Mouse (Mus musculus) heart, postnatal 10 days (tissue): ENCODE data around the gene BC034090. TPM values are rescaled to one million over a fixed set of nuclear protein-coding genes. Genes with fewer than 3 reads are reported as not detected.

ENCODE experiments used
- DNase-seq, 2 experiments: peaks; one replicate each; pipeline ENCODE4 v3.0.0; 2021
- intact Hi-C: fragments of 180-260 bp; cut with DNase I; formaldehyde crosslinking; loops from one replicate; pipeline ENCODE4 v1.15.1; 2025
- total RNA-seq, 2 experiments: library from RNA; stranded (reverse); gene quantifications; 2 replicates each; pipeline ENCODE4 v1.2.3; 2021

Gene BC034090
- total RNA-seq, 2 experiments from 2014 or later, result 53.6 to 56.7 TPM

DNA sequence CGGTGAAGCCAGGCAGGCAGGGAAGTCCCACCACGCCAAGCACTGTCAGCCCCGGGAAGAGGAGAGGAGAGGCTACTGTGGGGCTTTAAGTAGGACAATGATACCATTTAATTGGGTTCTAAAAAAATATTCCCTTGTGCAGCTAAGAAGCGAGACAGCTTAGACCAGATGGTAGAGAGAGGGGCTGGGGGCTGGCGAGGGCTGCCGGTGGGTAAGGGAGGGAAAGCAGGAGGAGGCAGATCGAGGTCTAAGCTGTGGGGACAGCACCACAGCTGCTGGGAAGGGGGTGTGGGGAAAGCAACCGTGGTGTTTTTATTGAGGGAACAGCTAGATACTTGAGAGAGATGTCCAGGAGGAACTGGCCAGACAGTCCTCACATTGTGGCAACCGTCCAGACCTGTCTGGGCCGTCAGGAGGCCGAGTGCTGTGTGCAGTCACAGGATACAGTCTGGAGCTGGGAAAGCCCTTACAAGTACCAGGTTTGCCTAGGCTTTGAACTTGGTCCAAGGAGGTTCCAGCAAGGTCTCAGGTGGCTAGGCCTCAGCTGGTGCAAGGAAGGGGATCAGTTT lies 22.1 kb downstream of the BC034090 start:
- intact Hi-C loops, result loop anchor here (5.0 kb wide), 1 partner anchor 435 kb away; no protein-coding TSS in a partner anchor
- DNase-seq, result peak; percentile 55 to 67

- no peak for DNase-seq
- intact Hi-C loops, result loop anchor here (1.0 to 5.0 kb wide), 3 partner anchors 77 to 193 kb away; no protein-coding TSS in a partner anchor
Measured at GRCm38 (mm10) chr1:155218924-155219323, 25.3 kb downstream of the BC034090 start.

DNA sequence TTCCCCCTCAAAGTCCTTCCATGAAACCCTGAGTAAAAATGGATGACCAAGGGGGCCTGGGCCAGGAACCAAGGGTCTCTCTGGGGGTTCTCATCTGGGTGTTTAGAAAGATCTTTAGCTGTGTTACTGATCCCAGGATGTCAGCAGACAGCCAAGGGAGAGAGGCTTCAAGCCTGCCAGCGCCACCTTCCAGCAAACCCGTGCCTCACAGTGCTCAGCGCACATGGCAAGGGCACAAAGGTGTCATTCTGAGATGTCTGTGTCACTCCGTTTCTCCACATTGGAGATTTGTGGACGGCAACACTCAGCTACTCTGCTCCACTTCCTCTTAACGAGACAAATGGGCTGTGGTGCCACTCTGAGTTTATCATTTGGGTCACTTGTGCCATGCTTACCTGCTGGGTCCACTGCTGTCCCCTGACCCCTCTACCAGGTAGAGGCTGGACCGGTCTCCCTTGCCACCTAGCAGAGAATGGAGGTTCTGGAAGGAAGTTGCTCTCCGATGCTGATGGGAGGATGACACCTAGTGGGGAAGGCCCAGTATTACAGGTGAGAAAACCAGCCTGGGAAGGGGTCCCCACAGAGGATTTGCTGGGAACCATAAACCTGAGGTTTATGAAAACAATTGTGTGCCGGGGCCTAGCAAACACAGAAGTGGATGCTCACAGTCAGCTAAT lies 26.2 kb downstream of the BC034090 start:
- peak; percentile 71 to 79 for DNase-seq

GRCm38 (mm10) chr1:155216844-155217243 lies 27.4 kb downstream of the BC034090 start:
- DNase-seq, result peak in 1 of 2 experiments; percentile 0
- intact Hi-C loops, result loop anchor here (5.0 kb wide), 1 partner anchor 75 kb away; no protein-coding TSS in a partner anchor

More for the DNA sequence above, 26.2 kb downstream of the BC034090 start:
- intact Hi-C loops, result loop anchor here (1.0 to 5.0 kb wide), 3 partner anchors 76 to 192 kb away; no protein-coding TSS in a partner anchor

DNA sequence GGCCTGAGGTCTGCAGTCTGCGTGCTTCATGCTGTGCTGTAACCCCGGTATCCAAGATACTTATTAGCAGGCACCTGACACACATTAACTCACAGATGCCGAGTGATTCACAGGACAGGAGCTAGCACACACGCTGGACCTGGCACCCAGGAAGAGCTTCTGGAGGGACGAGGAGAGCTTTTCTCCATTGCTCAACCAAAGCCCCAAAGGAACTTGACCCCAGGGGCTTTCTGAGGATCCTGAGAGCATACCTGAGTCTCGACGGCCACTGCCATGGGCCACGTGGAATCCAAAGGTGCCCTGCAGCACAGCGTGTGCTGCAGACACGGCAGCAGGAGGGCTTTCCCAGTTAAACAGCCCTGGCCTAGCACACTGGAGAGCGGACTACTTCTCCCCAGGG lies 27.9 kb downstream of the BC034090 start:
- intact Hi-C loops, result loop anchor here (5.0 kb wide), 1 partner anchor 74 kb away; no protein-coding TSS in a partner anchor
- no peak for DNase-seq

DNA sequence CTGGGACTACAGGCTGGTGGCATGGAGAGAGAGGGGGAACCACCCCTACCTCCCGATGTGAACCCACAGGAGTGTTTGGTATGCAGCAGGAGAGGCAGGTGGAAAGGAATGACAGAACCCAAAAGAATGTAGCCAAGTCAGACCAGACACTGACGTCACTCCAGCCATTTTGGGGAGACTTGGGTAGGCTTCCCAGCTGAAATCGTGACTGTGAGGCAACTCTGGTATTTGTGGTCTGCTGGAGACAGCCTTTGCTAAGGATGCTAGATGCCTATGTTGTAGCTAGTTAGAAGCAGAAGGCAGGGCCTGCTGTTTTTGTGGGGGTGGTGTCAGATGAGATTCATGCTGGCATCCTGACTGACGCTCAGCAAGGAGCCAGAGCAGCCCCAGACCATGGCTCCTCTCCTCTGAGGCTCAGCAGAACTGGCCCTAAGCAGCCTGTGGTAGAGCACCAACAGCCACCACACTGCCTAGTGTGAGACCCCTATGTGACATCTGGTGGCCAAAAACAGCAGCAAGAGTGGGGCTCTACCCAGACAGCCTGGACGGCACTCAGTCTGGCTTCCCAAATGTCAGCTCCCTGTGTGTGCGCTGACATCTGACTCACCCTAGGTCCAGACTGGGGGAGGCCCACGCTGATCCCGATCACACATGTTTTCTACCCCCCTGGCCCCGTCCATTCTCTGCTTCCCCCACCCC lies 29.0 kb downstream of the BC034090 start:
- DNase-seq, result no peak
- intact Hi-C loops, result loop anchor here (5.0 kb wide), 1 partner anchor 73 kb away; no protein-coding TSS in a partner anchor

DNA sequence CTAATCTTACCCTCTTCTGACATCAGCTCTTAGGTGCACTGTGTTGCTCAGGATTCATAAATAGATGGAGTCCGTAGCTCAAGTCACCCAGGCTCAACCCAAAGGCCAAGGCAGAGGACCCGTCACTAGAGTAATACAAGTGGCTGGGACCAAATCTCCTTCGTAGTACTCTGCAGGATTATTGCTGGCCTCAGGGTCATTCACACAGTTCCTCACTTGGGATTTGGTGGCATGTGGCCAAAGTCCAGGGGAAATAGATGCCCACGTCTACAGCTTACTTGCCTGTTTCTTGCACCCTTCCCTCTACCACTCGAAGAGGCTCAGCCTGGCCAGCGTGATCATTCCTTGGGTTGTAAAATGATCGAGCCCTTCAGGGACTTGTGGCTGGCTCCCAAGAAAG lies 30.3 kb downstream of the BC034090 start:
- intact Hi-C loops, result loop anchor here (5.0 kb wide), 1 partner anchor 117 kb away; the partner anchor contains the start of gene Ier5
- DNase-seq, result no peak

- peak; percentile 72 to 80 for DNase-seq
Measured at GRCm38 (mm10) chr1:155212936-155213774, 31.1 kb downstream of the BC034090 start.

DNA sequence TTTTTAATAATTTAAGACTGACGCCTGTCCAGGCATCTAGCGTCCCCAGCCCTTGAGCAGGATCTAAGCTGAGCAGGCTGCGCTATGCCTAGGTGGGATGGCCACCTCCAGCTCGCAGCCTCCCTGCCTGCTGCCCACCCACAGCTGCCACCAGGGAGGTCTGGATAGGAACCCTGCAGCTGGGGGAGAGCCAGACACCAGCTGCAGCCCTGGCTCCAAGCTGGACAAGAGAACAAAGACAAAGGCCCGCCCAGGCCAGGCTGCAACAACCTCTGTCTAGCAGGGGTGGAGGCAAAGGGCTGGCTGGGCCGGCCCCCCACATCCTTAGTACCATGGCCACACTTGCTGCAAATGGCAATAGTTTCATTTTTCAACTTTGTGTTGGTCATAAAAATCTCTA lies 31.8 kb downstream of the BC034090 start:
- peak in 1 of 2 experiments; percentile 69 for DNase-seq
- intact Hi-C loops, result loop anchor here (5.0 kb wide), 1 partner anchor 115 kb away; the partner anchor contains the start of gene Ier5

More at GRCm38 (mm10) chr1:155212936-155213774, 31.1 kb downstream of the BC034090 start:
- intact Hi-C loops, result loop anchor here (5.0 kb wide), 1 partner anchor 116 kb away; the partner anchor contains the start of gene Ier5

DNA sequence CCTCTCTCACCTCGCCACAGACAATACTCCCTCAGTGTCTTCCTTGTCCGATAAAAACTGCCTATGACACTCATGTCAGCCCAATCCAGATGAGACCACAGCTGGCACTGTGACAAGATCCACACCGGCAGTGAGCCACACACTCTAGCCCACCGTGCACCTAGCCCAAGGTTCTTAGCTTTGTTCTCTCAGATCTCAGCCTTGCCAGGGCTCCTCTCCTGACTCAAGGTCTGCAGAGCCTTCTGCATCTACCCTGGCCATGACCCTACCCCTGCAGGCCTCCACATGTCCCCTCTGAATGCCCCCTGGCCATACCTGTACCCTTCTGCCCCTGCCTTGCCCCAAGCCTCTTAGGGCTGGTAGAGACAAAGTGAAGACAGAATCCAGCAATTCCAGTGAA lies 32.2 kb downstream of the BC034090 start:
- DNase-seq, result no peak
- intact Hi-C loops, result loop anchor here (5.0 kb wide), 1 partner anchor 115 kb away; the partner anchor contains the start of gene Ier5

DNA sequence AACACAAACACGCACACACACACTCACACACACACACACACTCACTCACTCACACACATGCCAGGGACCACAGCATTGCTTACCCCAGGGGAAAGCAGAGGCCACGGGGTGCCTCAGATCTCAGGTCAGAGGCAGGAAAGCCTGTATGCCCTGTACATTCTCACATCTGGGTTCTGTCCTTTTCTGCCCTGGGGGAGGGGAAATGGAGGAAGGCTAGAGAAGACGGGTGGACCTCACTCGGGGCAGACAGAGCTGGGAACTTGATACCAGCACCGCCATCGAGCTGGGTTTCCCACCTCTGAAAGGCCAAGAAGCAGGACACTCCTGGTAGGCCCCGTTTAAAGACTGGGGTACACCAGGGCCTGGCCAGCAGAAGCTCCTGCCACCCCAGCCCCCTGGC lies 33.2 kb downstream of the BC034090 start:
- intact Hi-C loops, result loop anchor here (5.0 kb wide), 1 partner anchor 114 kb away; the partner anchor contains the start of gene Ier5
- DNase-seq, result no peak

- peak; percentile 71 to 80 for DNase-seq
Measured at GRCm38 (mm10) chr1:155210011-155210763, 34.1 kb downstream of the BC034090 start.

DNA sequence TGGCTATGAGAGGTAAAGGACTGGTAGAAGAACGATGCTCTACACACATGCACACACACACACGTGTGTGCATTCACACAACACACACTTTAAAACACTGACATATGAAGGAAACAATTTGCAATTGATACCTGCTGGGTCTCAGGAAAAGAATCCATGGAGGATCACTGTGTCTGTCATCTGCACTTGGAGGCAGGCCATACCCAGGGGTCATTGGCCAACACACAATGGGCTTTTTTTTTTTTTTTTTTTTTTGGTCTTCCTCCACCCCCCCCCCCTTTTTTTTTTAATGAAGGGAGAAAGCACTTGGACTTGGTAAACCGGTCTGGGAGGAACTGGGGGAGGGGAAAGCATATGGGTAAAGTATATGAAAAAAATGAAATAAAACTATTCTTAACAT lies 36.4 kb downstream of the BC034090 start:
- intact Hi-C loops, result no loop called here
- no peak for DNase-seq

More at GRCm38 (mm10) chr1:155210011-155210763, 34.1 kb downstream of the BC034090 start:
- intact Hi-C loops, result loop anchor here (5.0 kb wide), 1 partner anchor 113 kb away; the partner anchor contains the start of gene Ier5

DNA sequence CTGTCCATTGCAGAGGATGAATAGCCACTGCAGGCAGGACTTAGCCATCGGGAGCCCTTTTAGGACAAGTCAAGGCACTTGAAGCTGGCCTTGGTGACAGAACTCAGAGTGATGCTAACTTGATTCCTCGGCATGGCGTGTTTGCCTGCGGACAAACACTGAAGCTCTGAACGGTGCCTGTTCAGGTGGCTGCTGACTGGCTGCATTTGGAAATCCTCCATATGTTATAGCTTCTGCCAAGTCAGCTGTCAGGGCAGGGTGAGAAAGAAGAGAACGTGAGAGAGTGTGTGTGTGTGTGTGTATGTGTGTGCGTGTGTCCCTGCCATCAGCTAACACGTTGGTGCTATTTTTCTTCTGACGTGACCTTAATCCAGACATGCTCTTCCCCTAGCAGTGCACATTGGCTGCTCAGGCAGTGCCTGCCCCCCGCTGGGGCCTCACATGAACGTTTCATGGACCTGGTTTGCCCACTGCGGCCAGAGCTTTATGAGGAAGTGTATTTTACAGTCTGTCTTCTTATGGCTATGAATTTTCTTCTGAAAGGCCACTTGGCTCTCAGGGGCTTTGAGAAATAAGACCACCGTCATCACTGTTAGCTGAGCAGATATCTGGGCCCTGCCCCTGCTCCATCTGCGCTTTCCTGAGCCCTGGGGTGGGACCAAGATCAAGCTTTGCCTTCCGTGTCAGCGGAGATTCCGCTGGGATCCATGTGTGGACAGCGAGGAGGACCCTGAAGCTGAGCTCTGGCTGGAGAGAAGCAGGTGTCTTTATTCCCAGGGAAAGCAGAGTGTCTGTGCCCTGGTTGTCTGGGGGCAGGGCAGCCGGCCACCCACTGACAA lies 38.2 kb downstream of the BC034090 start:
- intact Hi-C loops, result no loop called here
- DNase-seq, result peak; percentile 69 to 72

DNA sequence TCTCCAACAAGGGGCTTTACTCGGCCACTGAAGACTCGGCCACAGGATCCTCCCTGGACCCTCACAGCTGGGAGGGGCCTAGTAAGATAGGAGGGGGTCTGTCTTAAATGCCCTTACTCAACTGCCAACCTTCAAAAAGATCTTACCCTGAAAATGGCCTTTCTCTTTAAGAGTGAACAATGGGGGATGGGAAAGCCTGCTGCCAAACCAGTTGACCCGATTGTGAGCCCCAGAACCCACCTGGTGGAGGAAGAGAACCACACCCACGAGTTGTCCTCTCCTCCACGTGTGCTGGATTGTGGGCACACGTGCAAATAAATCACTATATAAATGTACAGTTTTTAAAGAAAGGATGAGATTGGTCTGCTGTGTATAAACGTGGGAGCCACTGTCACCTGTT lies 38.9 kb downstream of the BC034090 start:
- no peak for DNase-seq
- intact Hi-C loops, result no loop called here

- DNase-seq, result peak in 1 of 2 experiments; percentile 53
- intact Hi-C loops, result loop anchor here (5.0 kb wide), 1 partner anchor 42 kb away; no protein-coding TSS in a partner anchor
Measured at GRCm38 (mm10) chr1:155204560-155205162, 39.6 kb downstream of the BC034090 start.

GRCm38 (mm10) chr1:155203954-155204353 lies 40.3 kb downstream of the BC034090 start:
- no peak for DNase-seq

More at GRCm38 (mm10) chr1:155203954-155204353, 40.3 kb downstream of the BC034090 start:
- intact Hi-C loops, result loop anchor here (5.0 kb wide), 1 partner anchor 42 kb away; no protein-coding TSS in a partner anchor
